Mouse (Mus musculus) c-Kit-positive CD71-positive TER-119-negative erythroid progenitor cells, embryonic 14.5 days (primary cell): ENCODE data around the gene Wnk2.
A peak's percentile ranks its signal among the peaks of the same experiment; 100 is the strongest.

Source experiments
- DNase-seq: peaks from one replicate; pipeline ENCODE4 v3.0.0-alpha.2; 2013; ENCODE audit warnings: low read depth

Wnk2 gene

DNA sequence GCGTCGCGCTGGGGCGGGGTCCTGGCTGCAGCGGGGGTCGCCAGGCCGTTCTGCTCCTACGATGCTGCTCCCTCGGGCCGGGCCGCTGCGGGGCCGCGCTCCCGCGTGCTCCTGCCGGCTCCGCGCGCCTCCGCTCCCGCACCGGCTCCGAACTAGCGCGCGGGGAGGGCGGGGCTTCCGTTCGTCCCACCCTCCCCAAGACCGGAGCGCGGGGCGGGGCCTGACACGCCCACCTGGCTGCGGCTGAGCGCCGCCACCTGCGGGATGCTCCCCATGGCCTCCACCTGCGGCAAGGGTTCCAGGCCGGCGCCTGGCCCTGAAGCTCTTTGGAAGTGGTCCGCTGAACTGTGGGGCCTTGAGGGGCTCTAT is at the start of gene Wnk2:
Wnk2 (minus strand) TSS at position 157 of the 369 bp plus-strand sequence.
- peak; percentile 17 for DNase-seq

DNA sequence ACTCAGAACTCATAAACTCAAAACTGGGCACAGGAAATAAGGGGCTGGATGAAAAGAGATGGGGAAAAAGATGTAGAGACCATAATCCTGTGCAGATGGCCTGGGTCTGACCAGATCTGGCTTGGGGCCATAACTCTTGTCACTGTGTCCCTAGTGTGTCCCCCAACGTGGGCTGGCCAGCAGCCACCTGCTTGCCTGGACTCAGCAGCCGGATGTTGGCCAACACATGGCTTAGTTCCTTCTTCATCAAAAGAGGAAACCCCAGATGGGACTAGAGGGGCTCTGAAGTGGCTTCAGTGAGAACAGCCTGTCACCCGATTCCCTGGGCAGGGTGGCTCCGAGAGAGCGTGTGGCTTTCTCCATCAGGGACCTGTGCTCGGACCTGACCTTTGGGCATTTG is 49.0 kb upstream of the Wnk2 start:
- DNase-seq = no peak

DNA sequence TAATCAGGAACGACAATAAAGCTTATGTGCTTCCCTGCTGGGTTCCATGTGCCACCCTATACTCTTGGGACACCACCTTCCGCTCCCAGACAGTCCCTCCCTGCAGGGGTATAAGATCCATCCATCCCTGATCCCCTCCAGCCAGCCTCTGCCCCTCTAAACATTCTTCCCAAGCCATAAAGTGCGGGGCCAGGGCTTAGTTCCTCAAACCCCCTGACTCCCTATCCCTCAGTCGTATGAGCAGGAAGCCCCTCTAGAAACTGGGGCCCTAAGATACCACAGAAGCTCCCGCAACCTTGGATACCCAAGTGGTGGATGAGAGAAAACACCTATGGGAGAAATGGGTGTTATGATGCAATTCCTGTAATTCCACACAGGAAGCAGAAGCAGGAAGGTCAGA is 48.4 kb upstream of the Wnk2 start:
- DNase-seq = no peak

GRCm38 (mm10) chr13:49195651-49196050 is 47.8 kb upstream of the Wnk2 start:
- DNase-seq = no peak

- DNase-seq = no peak
Measured at GRCm38 (mm10) chr13:49194811-49195210, 47.0 kb upstream of the Wnk2 start.

DNA sequence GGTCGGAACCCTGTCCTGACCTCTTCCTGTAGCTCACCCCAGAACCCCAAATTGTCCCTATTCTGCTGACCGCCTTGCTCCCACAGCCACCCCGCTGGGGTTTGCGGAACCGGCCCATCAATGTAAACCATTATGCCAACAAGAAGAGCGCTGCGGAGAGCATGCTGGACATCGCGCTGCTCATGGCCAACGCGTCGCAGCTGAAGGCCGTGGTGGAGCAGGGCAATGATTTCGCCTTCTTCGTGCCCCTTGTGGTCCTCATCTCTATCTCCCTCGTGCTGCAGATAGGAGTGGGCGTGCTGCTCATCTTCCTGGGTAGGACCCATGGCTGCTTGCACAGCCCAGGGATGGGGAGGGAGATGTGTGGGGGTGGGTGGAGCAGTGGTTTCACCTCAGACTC is 45.8 kb upstream of the Wnk2 start:
- no peak for DNase-seq

- no peak for DNase-seq
Measured at GRCm38 (mm10) chr13:49192156-49192855, 44.5 kb upstream of the Wnk2 start.

DNA sequence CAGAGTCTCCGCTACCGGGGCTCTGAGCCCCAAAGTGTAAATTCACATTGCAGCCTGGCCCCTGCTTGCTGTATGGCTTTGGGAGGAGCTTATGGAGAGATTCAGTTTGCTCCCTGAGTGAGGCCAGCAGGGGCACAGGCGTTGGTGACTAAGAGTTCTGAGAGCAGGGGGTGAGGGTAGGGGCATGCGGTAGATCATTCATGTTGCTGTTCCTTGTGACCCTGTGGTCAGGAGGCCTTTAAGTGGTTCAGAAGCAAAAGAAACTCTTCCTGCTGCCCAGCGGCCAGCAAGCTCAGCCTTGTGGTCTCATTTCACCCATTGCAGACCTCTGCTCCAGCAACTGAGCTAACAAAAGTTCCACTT is 43.8 kb upstream of the Wnk2 start:
- no peak for DNase-seq

- no peak for DNase-seq
Measured at GRCm38 (mm10) chr13:49190876-49191672, 43.3 kb upstream of the Wnk2 start.

GRCm38 (mm10) chr13:49189970-49190870 is 42.4 kb upstream of the Wnk2 start:
- no peak for DNase-seq

- DNase-seq = no peak
Measured at GRCm38 (mm10) chr13:49188966-49189360, 41.1 kb upstream of the Wnk2 start.

DNA sequence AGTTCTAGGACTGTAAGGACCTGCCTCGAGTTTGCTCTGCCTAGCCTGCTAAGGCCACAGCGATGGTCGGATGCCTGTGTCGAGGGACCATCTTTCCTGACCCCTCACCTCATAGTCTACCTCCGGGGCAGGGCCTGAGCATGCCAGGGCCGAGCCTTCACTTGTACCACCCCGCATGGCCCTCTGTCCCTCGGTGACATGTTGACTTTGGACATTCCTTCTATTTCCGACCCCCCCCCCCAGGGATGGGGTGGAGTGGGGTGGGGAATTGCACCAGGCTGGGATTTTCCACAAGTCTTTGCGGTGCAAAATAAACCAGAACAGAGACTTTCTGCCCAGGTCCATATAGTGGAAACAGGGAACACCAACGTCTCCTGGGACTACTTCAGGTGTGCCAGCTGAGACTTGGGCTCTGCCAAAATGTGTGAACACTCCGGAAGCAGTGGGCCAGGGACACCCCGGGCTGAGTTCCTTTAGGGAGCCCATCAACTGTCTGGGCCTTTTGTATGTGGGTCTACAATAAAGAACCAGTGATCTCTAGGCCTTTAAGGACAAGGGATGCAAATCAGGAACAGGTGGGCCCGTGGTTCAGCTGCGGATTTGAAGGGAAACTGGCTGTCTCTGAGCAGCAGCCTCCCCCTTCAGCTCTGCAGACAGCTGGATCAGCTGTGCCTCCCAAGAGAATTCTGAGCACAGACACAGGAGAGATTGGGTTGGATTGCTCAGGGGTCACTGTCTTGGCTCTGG is 40.6 kb upstream of the Wnk2 start:
- no peak for DNase-seq

GRCm38 (mm10) chr13:49187288-49188218 is 39.7 kb upstream of the Wnk2 start, which contains the start of gene Ninj1:
Gene Ninj1 (plus strand): TSS chr13:49187485.
- peak; percentile 83 for DNase-seq

DNA sequence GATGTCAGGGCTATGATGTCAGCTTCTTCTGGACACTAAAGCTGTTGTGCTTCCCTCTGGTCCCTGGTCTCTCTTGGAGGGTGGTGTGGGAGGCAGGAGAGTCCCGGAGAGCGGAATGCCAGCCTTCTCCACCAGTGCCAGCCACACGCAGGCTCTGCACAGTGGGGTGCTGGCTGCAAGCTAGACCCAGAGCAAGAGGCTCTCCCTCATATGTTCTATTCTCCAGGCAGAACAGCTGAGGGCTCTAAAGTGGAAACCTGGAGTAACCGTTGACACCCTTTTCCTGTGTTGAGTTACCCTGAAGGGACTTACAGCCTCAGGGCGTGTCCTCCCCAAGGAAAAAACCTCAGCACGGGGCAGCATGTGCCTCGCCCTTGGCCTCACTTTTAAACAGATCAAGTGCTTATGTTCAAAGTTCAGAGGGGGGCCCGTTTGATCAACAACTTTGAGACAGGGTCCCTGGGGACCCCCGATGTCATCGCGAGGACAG is 39.0 kb upstream of the Wnk2 start:
- no peak for DNase-seq

GRCm38 (mm10) chr13:49183646-49184045 is 35.8 kb upstream of the Wnk2 start:
- no peak for DNase-seq

GRCm38 (mm10) chr13:49183161-49183560 is 35.3 kb upstream of the Wnk2 start:
- no peak for DNase-seq

- no peak for DNase-seq
Measured at GRCm38 (mm10) chr13:49181411-49181984, 33.7 kb upstream of the Wnk2 start.

DNA sequence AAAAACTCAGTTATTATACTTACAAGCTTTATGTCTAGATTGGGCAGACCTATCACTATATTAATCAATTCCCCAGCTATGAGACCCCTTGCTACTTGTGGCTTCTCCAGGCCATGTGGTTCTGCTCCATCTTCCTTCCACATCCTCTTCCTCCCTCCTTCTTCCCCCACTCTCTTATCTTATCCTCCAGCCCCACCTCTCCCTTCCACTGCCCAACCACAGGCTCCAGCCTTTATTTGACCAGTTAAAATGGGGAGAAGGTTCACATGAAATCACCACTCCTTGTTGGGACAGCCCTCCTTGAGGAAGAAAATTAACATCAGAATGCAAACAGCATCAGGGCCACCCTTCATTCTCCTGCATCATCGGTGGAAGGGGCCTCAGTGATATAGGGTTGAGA is 32.9 kb upstream of the Wnk2 start:
- DNase-seq = no peak

GRCm38 (mm10) chr13:49180274-49180673 is 32.5 kb upstream of the Wnk2 start:
- no peak for DNase-seq
